Mouse (Mus musculus) kidney, postnatal 0 days (tissue): ENCODE measurements at regions not wholly inside any gene's neighbourhood (a gene's known extent, or its start where the extent isn't known, plus 50 kb on each side); places are given as distances from the start of the nearest gene placed in this dataset.
A peak's percentile ranks its signal among the peaks of the same experiment; 100 is the strongest.

ENCODE experiments used
- ATAC-seq: fragments of 200-750 bp; cut with Nextera tagmentation; replicated peaks from 2 replicates; pipeline ENCODE4 v1.8.0; 2017; ENCODE audit warnings: low read depth, moderate number of reproducible peaks, moderate TSS enrichment, moderate library complexity; ENCODE audit not compliant: low FRiP score
- DNase-seq: peaks from one replicate; pipeline ENCODE4 v3.0.0-alpha.2; 2016; ENCODE audit warnings: low spot score
- H3K27ac ChIP-seq: fragments of 300-500 bp; sonication (generic); 2 replicates; pipeline ENCODE4 v1.5.1; 2014; ENCODE audit warnings: mild to moderate bottlenecking
- H3K27me3 ChIP-seq: fragments of 300-500 bp; sonication (generic); 2 replicates; pipeline ENCODE4 v1.6.1; 2014; ENCODE audit warnings: low read length, mixed read lengths; ENCODE audit not compliant: insufficient read depth
- H3K36me3 ChIP-seq: fragments of 300-500 bp; sonication (generic); 2 replicates; pipeline ENCODE4 v1.6.1; 2014; ENCODE audit warnings: low read length, mixed read lengths; ENCODE audit not compliant: insufficient read depth
- H3K4me1 ChIP-seq: fragments of 300-500 bp; sonication (generic); replicated peaks from 2 replicates; pipeline ENCODE4 v1.6.1; 2014; ENCODE audit warnings: antibody characterized with exemption, low read length, mixed read lengths; ENCODE audit not compliant: insufficient read depth
- H3K4me2 ChIP-seq: fragments of 300-500 bp; sonication (generic); 2 replicates; pipeline ENCODE4 v1.6.1; 2014; ENCODE audit warnings: mild to moderate bottlenecking, low read length, moderate library complexity, mixed read lengths
- H3K4me3 ChIP-seq: fragments of 300-500 bp; sonication (generic); replicated peaks from 2 replicates; pipeline ENCODE4 v1.5.1; 2014; ENCODE audit warnings: low read depth, low read length
- H3K9ac ChIP-seq: fragments of 300-500 bp; sonication (generic); 2 replicates; pipeline ENCODE4 v1.6.1; 2014; ENCODE audit warnings: low read depth, low read length
- H3K9me3 ChIP-seq: fragments of 300-500 bp; sonication (generic); replicated peaks from 2 replicates; pipeline ENCODE4 v1.6.1; 2016; ENCODE audit warnings: low read length, inconsistent platforms, mixed read lengths
- CTCF ChIP-seq: IDR thresholded peaks from 2 replicates; pipeline ENCODE4 v1.5.1; 2016; ENCODE audit warnings: antibody characterized with exemption, low read depth, mild to moderate bottlenecking, moderate library complexity
- WGBS: fragments of 180-500 bp; shearing (Covaris S2); extraction: QIAGEN DNeasy Blood & Tissue Kit; methylation state at CpG from one replicate; pipeline ENCODE4 v1.1.7; 2014; 5-methylcytosine and 5-hydroxymethylcytosine counted together

DNA sequence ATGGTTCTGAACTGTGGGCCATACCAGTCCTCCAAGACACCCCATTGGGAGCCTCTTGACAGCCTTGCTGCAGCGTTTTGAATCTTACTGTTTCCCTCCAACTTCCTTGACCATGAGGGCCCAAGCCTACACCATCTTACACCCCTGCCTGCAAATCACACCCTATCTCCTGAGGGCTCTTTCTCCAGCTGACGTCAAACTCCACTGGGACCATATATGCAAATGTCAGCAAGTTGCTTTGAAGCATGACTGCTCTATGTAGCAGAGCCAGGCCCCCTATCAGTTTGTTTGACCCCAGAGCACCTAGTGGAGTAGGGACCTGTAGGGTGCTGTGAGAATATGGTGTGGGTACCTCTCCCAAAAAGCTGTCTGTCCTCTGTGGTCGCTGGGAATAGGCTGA is 172.8 kb downstream of the Ttc8 start:
- no peaks in the 10 kb centered on the region for H3K36me3 ChIP-seq
- no peak overlapping the region for H3K9ac ChIP-seq
- no peak overlapping the region for H3K4me3 ChIP-seq
- ATAC-seq: no peak
- no peak overlapping the region for H3K4me2 ChIP-seq
- DNase-seq: no peak
- TF ChIP-seq CTCF: no peak
- no peak overlapping the region for H3K27ac ChIP-seq
- H3K4me1 ChIP-seq: no peaks in the 10 kb centered on the region
- WGBS: 65% methylated on average over 3 of the region's 3 CpGs
- H3K27me3 ChIP-seq: no peaks in the 10 kb centered on the region
- H3K9me3 ChIP-seq: no peaks in the 10 kb centered on the region

DNA sequence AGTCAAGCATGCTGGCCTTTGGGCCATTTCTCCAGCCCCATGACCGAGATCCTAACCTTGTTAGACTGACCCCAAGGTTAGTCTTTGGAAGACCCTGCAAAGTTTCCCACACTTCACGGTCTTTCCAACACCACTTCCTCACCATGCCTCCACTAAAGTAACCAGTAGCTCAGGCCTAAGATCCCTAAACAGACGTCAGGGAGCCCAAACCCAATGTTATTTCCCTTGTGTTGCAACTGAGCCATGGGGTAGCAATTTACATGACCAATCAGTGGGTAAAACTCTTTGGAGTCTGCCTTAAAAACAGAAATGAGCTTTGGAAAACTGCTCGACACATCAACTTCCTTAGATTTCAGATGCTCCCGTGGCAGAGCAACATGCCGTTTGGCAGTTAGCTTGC is 173.6 kb downstream of the Ttc8 start:
- no peak for ATAC-seq
- H3K9ac ChIP-seq: no peak overlapping the region
- 84% methylated on average over 6 of the region's 6 CpGs for WGBS
- no peak overlapping the region for H3K27ac ChIP-seq
- no peak overlapping the region for H3K4me3 ChIP-seq
- no peak for TF ChIP-seq CTCF
- no peaks in the 10 kb centered on the region for H3K4me1 ChIP-seq
- no peaks in the 10 kb centered on the region for H3K9me3 ChIP-seq
- no peaks in the 10 kb centered on the region for H3K27me3 ChIP-seq
- H3K4me2 ChIP-seq: no peak overlapping the region
- no peak for DNase-seq
- H3K36me3 ChIP-seq: no peaks in the 10 kb centered on the region

DNA sequence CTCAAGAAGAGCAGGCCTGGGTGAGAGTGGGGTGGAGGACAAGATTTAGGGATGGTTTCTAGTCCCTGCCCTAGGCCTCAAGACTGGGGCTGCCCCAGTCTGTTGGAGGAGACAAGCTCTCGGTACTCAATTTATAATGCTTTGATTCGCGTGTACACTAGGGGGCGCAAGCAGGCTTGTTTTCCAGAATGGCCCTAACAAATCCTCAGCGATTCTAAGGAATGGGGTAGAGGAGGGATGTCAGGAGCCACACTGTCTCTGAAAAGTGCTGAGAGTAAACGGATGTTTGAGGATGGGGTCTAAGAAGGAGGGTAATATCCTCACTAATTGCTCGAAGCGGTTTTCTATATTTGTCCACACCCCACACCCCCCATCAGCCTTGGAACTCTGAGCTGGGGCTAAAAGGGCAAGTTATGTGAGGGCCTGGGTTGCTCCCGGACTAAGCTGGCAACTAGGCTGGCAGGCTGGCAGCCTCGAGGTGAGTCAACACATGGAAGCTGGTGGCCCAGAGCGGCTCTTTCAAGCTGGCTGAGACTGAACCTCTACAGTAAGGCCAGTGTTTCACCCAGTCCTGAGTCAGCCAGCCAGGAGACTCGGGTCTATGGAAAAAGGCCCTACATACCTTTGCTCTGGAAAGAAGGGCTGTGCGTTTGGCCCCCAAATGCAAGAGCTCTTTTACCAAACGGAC is 176.7 kb downstream of the Ttc8 start:
- Histone ChIP-seq H3K4me2 (no peak overlapping the region), H3K9me3 (no peaks in the 10 kb centered on the region), H3K27ac (peak overlapping the region; percentile 26), H3K27me3 (no peaks in the 10 kb centered on the region), H3K9ac (no peak overlapping the region), H3K4me3 (no peak overlapping the region), H3K4me1 (no peaks in the 10 kb centered on the region), H3K36me3 (no peaks in the 10 kb centered on the region)
- WGBS: 33% methylated on average over 14 of the region's 14 CpGs
- peak; percentile 90 for TF ChIP-seq CTCF
- ATAC-seq (peak; percentile 57), DNase-seq (peak; percentile 93)

DNA sequence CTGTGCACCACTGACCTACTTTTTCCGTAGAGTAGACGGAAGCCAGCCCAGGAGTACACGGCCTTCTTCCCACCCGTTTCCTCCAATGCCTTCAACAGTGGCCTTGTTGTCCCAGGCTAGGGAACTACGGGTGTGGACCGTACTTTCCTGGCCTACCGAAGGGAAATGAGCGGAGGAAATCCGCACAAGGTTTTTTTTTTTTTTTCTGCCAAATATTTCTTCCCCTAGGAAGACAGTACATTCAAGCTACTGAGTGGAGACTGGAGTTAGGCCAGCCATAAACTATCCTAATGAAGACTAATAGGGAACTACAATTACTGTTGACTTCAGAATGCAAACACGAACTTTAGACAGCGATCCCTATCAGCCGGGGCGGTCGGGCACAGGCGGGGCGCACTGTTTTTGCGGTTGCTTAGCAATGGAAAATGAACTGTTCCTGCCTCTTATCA is 177.3 kb downstream of the Ttc8 start:
- DNase-seq: peak; percentile 32
- Histone ChIP-seq H3K27me3 (no peaks in the 10 kb centered on the region), H3K9ac (no peak overlapping the region), H3K4me2 (no peak overlapping the region), H3K4me3 (no peak overlapping the region), H3K4me1 (no peaks in the 10 kb centered on the region), H3K9me3 (no peaks in the 10 kb centered on the region), H3K36me3 (no peaks in the 10 kb centered on the region), H3K27ac (peak overlapping the region; percentile 26; the same call in 1 of the 2 replicates)
- TF ChIP-seq CTCF: no peak
- 78% methylated on average over 17 of the region's 17 CpGs for WGBS
- no peak for ATAC-seq

DNA sequence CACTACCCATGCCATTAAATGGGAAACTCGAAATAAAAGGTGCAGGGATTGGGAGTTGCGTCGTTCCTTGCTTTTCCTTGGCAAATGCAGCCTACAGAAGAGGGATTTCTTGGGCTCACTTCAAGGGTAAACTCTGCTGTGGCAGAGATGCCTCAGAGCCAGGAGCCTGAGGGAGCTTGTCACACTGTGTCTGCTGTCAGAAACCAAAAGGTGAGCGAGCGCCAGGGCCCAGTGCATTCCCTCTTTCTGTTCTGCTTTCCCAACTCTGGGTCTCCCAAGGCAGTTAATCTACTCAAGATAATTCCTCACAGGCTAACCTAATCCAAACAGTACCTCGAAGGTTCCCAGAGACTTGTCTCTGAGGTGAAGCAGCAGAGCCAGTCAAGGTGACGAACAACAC is 179.5 kb downstream of the Ttc8 start:
- 68% methylated on average over 7 of the region's 7 CpGs for whole genome bisulfite sequencing

DNA sequence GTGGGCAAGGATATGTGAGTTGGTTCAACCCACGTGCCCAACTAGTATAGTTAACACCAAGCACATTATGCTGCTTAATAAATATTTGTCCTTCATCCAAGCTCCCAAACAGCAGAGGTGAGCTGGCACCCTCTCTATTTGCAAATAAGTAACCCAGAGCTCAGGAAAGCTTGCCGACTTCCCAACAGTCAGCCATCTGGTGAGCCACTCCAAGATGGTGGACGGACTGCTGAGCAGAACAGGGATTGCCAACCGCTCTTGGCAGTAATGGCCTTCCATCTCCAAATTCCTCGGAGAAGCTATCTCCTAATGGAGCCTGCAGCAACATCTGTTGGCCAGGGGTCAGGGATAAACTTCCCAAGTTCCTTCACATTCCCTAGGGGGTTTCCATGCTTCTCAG is 188.2 kb downstream of the Ttc8 start:
- DNase-seq (no peak), ATAC-seq (no peak)
- no peak overlapping the region for H3K27ac ChIP-seq
- WGBS: 90% methylated on average over 5 of the region's 5 CpGs
- H3K4me3 ChIP-seq: no peak overlapping the region
- no peaks in the 10 kb centered on the region for H3K4me1 ChIP-seq
- H3K36me3 ChIP-seq: no peaks in the 10 kb centered on the region
- no peak for TF ChIP-seq CTCF
- H3K9me3 ChIP-seq: no peaks in the 10 kb centered on the region; the same call in 1 of the 2 replicates
- H3K9ac ChIP-seq: no peak overlapping the region
- no peak overlapping the region for H3K4me2 ChIP-seq
- H3K27me3 ChIP-seq: 0 out of 2 replicates have a peak, but pooled peaks cover 6% of the 10 kb centered on the region

More for the DNA sequence above, 179.5 kb downstream of the Ttc8 start:
- no peak overlapping the region for H3K4me2 ChIP-seq
- TF ChIP-seq CTCF: no peak
- no peak for ATAC-seq
- no peaks in the 10 kb centered on the region for H3K9me3 ChIP-seq
- H3K36me3 ChIP-seq: no peaks in the 10 kb centered on the region
- H3K4me1 ChIP-seq: no peaks in the 10 kb centered on the region
- H3K27me3 ChIP-seq: no peaks in the 10 kb centered on the region
- no peak for DNase-seq
- H3K9ac ChIP-seq: no peak overlapping the region
- no peak overlapping the region for H3K4me3 ChIP-seq
- no peak overlapping the region for H3K27ac ChIP-seq

DNA sequence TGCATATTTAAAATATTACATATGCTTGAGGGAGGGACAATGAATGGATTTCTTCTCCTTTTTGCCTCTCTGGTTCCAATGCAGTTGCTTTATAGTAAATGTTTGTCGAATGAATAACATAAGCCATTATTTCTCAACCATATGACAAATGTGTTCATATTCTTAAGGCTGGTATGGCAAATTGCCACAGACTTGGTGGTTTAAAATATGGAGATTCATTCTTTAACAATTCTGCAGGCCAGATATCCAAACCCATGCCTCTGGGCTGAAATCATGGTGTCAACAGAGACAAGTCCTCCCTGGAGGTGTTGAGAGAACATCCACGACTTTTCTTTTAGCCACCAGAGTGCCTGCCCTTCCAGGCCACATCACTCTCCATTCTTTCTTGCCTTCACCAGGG is 193.4 kb downstream of the Ttc8 start:
- Histone ChIP-seq H3K36me3 (no peaks in the 10 kb centered on the region), H3K27ac (no peak overlapping the region), H3K4me2 (no peak overlapping the region), H3K9ac (no peak overlapping the region), H3K4me1 (no peaks in the 10 kb centered on the region), H3K27me3 (0 out of 2 replicates have a peak, but pooled peaks cover 11% of the 10 kb centered on the region), H3K4me3 (no peak overlapping the region), H3K9me3 (no peaks in the 10 kb centered on the region)
- no peak for TF ChIP-seq CTCF
- WGBS: 82% methylated on average over 2 of the region's 2 CpGs
- no peak for ATAC-seq
- no peak for DNase-seq
